Mouse (Mus musculus): ENCODE data around the gene Nvl. TPM values are rescaled to one million over a fixed set of nuclear protein-coding genes. Genes with fewer than 3 reads are reported as not detected.

Nvl gene
- total and polyA plus RNA-seq, 3 experiments = 19.9 to 38.4 (median 27.1) TPM

GRCm38 (mm10) chr1:181125916-181126315 is 18.1 kb downstream of the Nvl start:
- no peaks in the 10 kb centered on the region for H3K27me3 ChIP-seq (replicated peaks)
- peaks cover 65 to 88% of the 10 kb centered on the region in 2 experiments for H3K36me3 ChIP-seq (replicated peaks in 1 of 2; ENCODE audit: control insufficient read depth in 1 of 2, insufficient read depth in 1 of 2, low read length in 1 of 2)
- TF ChIP-seq UBTF (IDR thresholded peaks at IDR 0.05; ENCODE audit: low read depth, low read length) = no peak
- TF ChIP-seq HCFC1 (IDR thresholded peaks at IDR 0.05; ENCODE audit: low read depth, low read length) = no peak
- TF ChIP-seq SMC3 (IDR thresholded peaks at IDR 0.05; ENCODE audit: low read depth, low read length) = no peak
- TF ChIP-seq BHLHE40 (IDR thresholded peaks at IDR 0.05; ENCODE audit: low read depth, low read length) = no peak
- TF ChIP-seq ELF1 (IDR thresholded peaks at IDR 0.05; ENCODE audit: low read depth, low read length) = no peak
- TF ChIP-seq ZKSCAN1 (IDR thresholded peaks at IDR 0.05; ENCODE audit: borderline replicate concordance, low read depth, low read length) = no peak
- no peak for TF ChIP-seq JUN (IDR thresholded peaks at IDR 0.05; ENCODE audit: insufficient read depth, low read depth, low read length)
- no peak for TF ChIP-seq PAX5 (IDR thresholded peaks at IDR 0.05; ENCODE audit: low read length)
- TF ChIP-seq JUND (conservative IDR thresholded peaks at IDR 0.05; ENCODE audit: low read depth, low read length) = no peak
- TF ChIP-seq TBP (conservative IDR thresholded peaks at IDR 0.05; ENCODE audit: low read depth, low read length) = no peak
- no peak for TF ChIP-seq SIN3A (IDR thresholded peaks at IDR 0.05; ENCODE audit: low read length)
- TF ChIP-seq MAX (IDR thresholded peaks at IDR 0.05; ENCODE audit: low read length) = no peak
- no peak for TF ChIP-seq IRF4 (IDR thresholded peaks at IDR 0.05; ENCODE audit: low read depth, low read length)
- no peak for TF ChIP-seq NELFE (IDR thresholded peaks at IDR 0.05; ENCODE audit: low read depth, low read length)
- TF ChIP-seq ETS1 (conservative IDR thresholded peaks at IDR 0.05; ENCODE audit: low read depth, low read length) = no peak
- TF ChIP-seq GABPA (IDR thresholded peaks at IDR 0.05; ENCODE audit: insufficient replicate concordance, low read depth, low read length) = no peak
- no peak for TF ChIP-seq ZNF384 (IDR thresholded peaks at IDR 0.05; ENCODE audit: low read depth, low read length)
- no peak for TF ChIP-seq MAFK (IDR thresholded peaks at IDR 0.05; ENCODE audit: insufficient replicate concordance, low read length)
- in situ Hi-C loops (cut with MboI; ENCODE audit: low pct_ligation_motif_present, low pct_unique_long_range_greater_than_20kb, low sequenced_read_pairs) = no loop called here
- no peak overlapping the region for H3K9ac ChIP-seq (ENCODE audit: insufficient read depth, low read depth)
- no peaks in the 10 kb centered on the region for H3K9me3 ChIP-seq (replicated peaks; ENCODE audit: low read length)
- no peak overlapping the region for H3K4me3 ChIP-seq (replicated peaks in 1 of 3; ENCODE audit: low read depth in 2 of 3, low read length in 2 of 3, poor library complexity in 1 of 3)
- H3K27ac ChIP-seq (ENCODE audit: insufficient read depth, low read depth) = no peak overlapping the region
- dilution Hi-C loops (cut with MboI; ENCODE audit: extremely low pct_ligation_motif_present, extremely low pct_unique_long_range_greater_than_20kb, low sequenced_read_pairs) = no loop called here
- H3K4me1 ChIP-seq (ENCODE audit: control insufficient read depth in 1 of 2, insufficient read depth in 2 of 2) = no peaks in the 10 kb centered on the region
- H3K4me2 ChIP-seq (ENCODE audit: insufficient read depth, low read depth, poor library complexity, severe bottlenecking) = no peak overlapping the region
- H3K79me2 ChIP-seq (replicated peaks; ENCODE audit: control insufficient read depth, extremely low read depth, insufficient read depth, poor library complexity, severe bottlenecking) = no peaks in the 10 kb centered on the region; the same call in 1 of the 2 replicates
- DNase-seq (ENCODE audit: extremely low read depth) = no peak

GRCm38 (mm10) chr1:181124145-181124544 is 19.9 kb downstream of the Nvl start:
- no peak overlapping the region for H3K4me3 ChIP-seq (replicated peaks in 1 of 3; ENCODE audit: low read depth in 2 of 3, low read length in 2 of 3, poor library complexity in 1 of 3)
- in situ Hi-C loops (cut with MboI; ENCODE audit: low pct_ligation_motif_present, low pct_unique_long_range_greater_than_20kb, low sequenced_read_pairs) = no loop called here
- peaks cover 65 to 88% of the 10 kb centered on the region in 2 experiments for H3K36me3 ChIP-seq (replicated peaks in 1 of 2; ENCODE audit: control insufficient read depth in 1 of 2, insufficient read depth in 1 of 2, low read length in 1 of 2)
- dilution Hi-C loops (cut with MboI; ENCODE audit: extremely low pct_ligation_motif_present, extremely low pct_unique_long_range_greater_than_20kb, low sequenced_read_pairs) = no loop called here
- H3K4me1 ChIP-seq (ENCODE audit: control insufficient read depth in 1 of 2, insufficient read depth in 2 of 2) = no peaks in the 10 kb centered on the region
- H3K9ac ChIP-seq (ENCODE audit: insufficient read depth, low read depth) = no peak overlapping the region
- no peak for DNase-seq (ENCODE audit: extremely low read depth)
- no peak overlapping the region for H3K27ac ChIP-seq (ENCODE audit: insufficient read depth, low read depth)
- H3K9me3 ChIP-seq (replicated peaks; ENCODE audit: low read length) = no peaks in the 10 kb centered on the region
- H3K79me2 ChIP-seq (replicated peaks; ENCODE audit: control insufficient read depth, extremely low read depth, insufficient read depth, poor library complexity, severe bottlenecking) = no peaks in the 10 kb centered on the region; the same call in 1 of the 2 replicates
- no peak for TF ChIP-seq SMC3 (IDR thresholded peaks at IDR 0.05; ENCODE audit: low read depth, low read length)
- no peak for TF ChIP-seq KAT2A (IDR thresholded peaks at IDR 0.05; ENCODE audit: insufficient replicate concordance, low read length)
- TF ChIP-seq JUN (IDR thresholded peaks at IDR 0.05; ENCODE audit: insufficient read depth, low read depth, low read length) = no peak
- TF ChIP-seq MXI1 (IDR thresholded peaks at IDR 0.05; ENCODE audit: low read depth, low read length) = no peak
- TF ChIP-seq MYC (IDR thresholded peaks at IDR 0.05; ENCODE audit: low read depth, low read length) = no peak
- no peak for TF ChIP-seq MAZ (IDR thresholded peaks at IDR 0.05; ENCODE audit: low read depth, low read length)
- no peak for TF ChIP-seq ZKSCAN1 (IDR thresholded peaks at IDR 0.05; ENCODE audit: borderline replicate concordance, low read depth, low read length)
- no peak overlapping the region for H3K4me2 ChIP-seq (ENCODE audit: insufficient read depth, low read depth, poor library complexity, severe bottlenecking)
- no peaks in the 10 kb centered on the region for H3K27me3 ChIP-seq (replicated peaks)
